Mouse (Mus musculus) brain, embryonic 18.5 days (tissue): ENCODE results near the gene Fasl.

Experiments
- DNase-seq: peaks from one replicate; pipeline ENCODE4 v3.0.0-alpha.2; 2012; ENCODE audit warnings: low read depth, low spot score

Gene Fasl

GRCm38 (mm10) chr1:161788339-161788738 lies at the start of gene Fasl:
Gene Fasl (minus strand): TSS chr1:161788495.
- no peak for DNase-seq

GRCm38 (mm10) chr1:161826677-161827076 lies 38.4 kb upstream of the Fasl start:
- DNase-seq = no peak

- no peak for DNase-seq
Measured at GRCm38 (mm10) chr1:161809428-161809827, 21.1 kb upstream of the Fasl start.

- DNase-seq = no peak
Measured at GRCm38 (mm10) chr1:161808980-161809379, 20.7 kb upstream of the Fasl start.

- DNase-seq = no peak
Measured at GRCm38 (mm10) chr1:161804541-161804971, 16.3 kb upstream of the Fasl start.

GRCm38 (mm10) chr1:161801321-161801720 lies 13.0 kb upstream of the Fasl start:
- DNase-seq = no peak

GRCm38 (mm10) chr1:161800256-161800655 lies 12.0 kb upstream of the Fasl start:
- DNase-seq = no peak

- no peak for DNase-seq
Measured at GRCm38 (mm10) chr1:161799791-161800190, 11.5 kb upstream of the Fasl start.

GRCm38 (mm10) chr1:161798866-161799265 lies 10.6 kb upstream of the Fasl start:
- DNase-seq = no peak

GRCm38 (mm10) chr1:161794447-161795211 lies 6.3 kb upstream of the Fasl start:
- DNase-seq = no peak

GRCm38 (mm10) chr1:161793321-161793720 lies 5.0 kb upstream of the Fasl start:
- no peak for DNase-seq

GRCm38 (mm10) chr1:161792687-161792969 lies 4.3 kb upstream of the Fasl start:
- DNase-seq = no peak

- DNase-seq = no peak
Measured at GRCm38 (mm10) chr1:161791854-161792686, 3.8 kb upstream of the Fasl start.

- DNase-seq = no peak
Measured at GRCm38 (mm10) chr1:161782725-161783124, 5.6 kb downstream of the Fasl start.

- no peak for DNase-seq
Measured at GRCm38 (mm10) chr1:161781594-161781993, 6.7 kb downstream of the Fasl start.

- no peak for DNase-seq
Measured at GRCm38 (mm10) chr1:161779057-161779456, 9.2 kb downstream of the Fasl start.

- DNase-seq = no peak
Measured at GRCm38 (mm10) chr1:161775151-161775550, 13.1 kb downstream of the Fasl start.

GRCm38 (mm10) chr1:161771293-161771692 lies 17.0 kb downstream of the Fasl start:
- DNase-seq = no peak

GRCm38 (mm10) chr1:161769329-161769728 lies 19.0 kb downstream of the Fasl start:
- no peak for DNase-seq

GRCm38 (mm10) chr1:161767101-161767524 lies 21.2 kb downstream of the Fasl start:
- no peak for DNase-seq

- no peak for DNase-seq
Measured at GRCm38 (mm10) chr1:161766656-161767055, 21.6 kb downstream of the Fasl start.

GRCm38 (mm10) chr1:161765932-161766331 lies 22.4 kb downstream of the Fasl start:
- no peak for DNase-seq

GRCm38 (mm10) chr1:161764964-161765363 lies 23.3 kb downstream of the Fasl start:
- DNase-seq = no peak
